Mouse (Mus musculus) lung, postnatal 0 days (tissue): ENCODE measurements around the gene Agr2. TPM values are rescaled to one million over a fixed set of nuclear protein-coding genes. Genes with fewer than 3 reads are reported as not detected.

Experiments used
- ATAC-seq: fragments of 200-750 bp; cut with Nextera tagmentation; 2 replicates; pipeline ENCODE4 v1.8.0; 2017; ENCODE audit warnings: moderate library complexity
- DNase-seq: peaks from one replicate; pipeline ENCODE4 v3.0.0-alpha.2; 2016; ENCODE audit warnings: low spot score
- H3K27ac ChIP-seq: fragments of 300-500 bp; sonication (generic); 2 replicates; pipeline ENCODE4 v1.5.1; 2014; ENCODE audit warnings: antibody characterized with exemption, mild to moderate bottlenecking, low read length, mixed read lengths
- H3K27me3 ChIP-seq: fragments of 300-500 bp; sonication (generic); replicated peaks from 2 replicates; pipeline ENCODE4 v1.6.1; 2014; ENCODE audit warnings: low read length, mixed read lengths; ENCODE audit not compliant: insufficient read depth
- H3K36me3 ChIP-seq: fragments of 300-500 bp; sonication (generic); 2 replicates; pipeline ENCODE4 v1.6.1; 2014; ENCODE audit warnings: low read length, mixed read lengths; ENCODE audit not compliant: insufficient read depth
- H3K4me1 ChIP-seq: fragments of 300-500 bp; sonication (generic); 2 replicates; pipeline ENCODE4 v1.6.1; 2014; ENCODE audit warnings: antibody characterized with exemption, low read depth, low read length, mixed read lengths; ENCODE audit not compliant: insufficient read depth
- H3K4me2 ChIP-seq: fragments of 300-500 bp; sonication (generic); replicated peaks from 2 replicates; pipeline ENCODE4 v1.6.1; 2014; ENCODE audit warnings: low read depth, mild to moderate bottlenecking, low read length, moderate library complexity, mixed read lengths
- H3K4me3 ChIP-seq: fragments of 300-500 bp; sonication (generic); 2 replicates; pipeline ENCODE4 v1.5.1; 2014; ENCODE audit warnings: low read depth, low read length
- H3K9ac ChIP-seq: fragments of 300-500 bp; sonication (generic); replicated peaks from 2 replicates; pipeline ENCODE4 v1.6.1; 2014; ENCODE audit warnings: low read depth, mild to moderate bottlenecking
- H3K9me3 ChIP-seq: fragments of 300-500 bp; sonication (generic); 2 replicates; pipeline ENCODE4 v1.6.1; 2016; ENCODE audit warnings: low read length, mixed read lengths
- CTCF ChIP-seq: IDR thresholded peaks from 2 replicates; pipeline ENCODE4 v1.5.1; 2016; ENCODE audit warnings: antibody characterized with exemption, mild to moderate bottlenecking
- EP300 ChIP-seq: IDR thresholded peaks from 2 replicates; pipeline ENCODE4 v1.6.1; 2016; ENCODE audit warnings: antibody characterized with exemption, mild to moderate bottlenecking, control low read depth
- WGBS: fragments of 180-500 bp; shearing (Covaris S2); extraction: QIAGEN DNeasy Blood & Tissue Kit; methylation state at CpG from one replicate; pipeline ENCODE4 v1.1.7; 2014; 5-methylcytosine and 5-hydroxymethylcytosine counted together
- polyA plus RNA-seq: library from polyadenylated mRNA; unstranded; fragments of >200 nt; fragmentation: Nextera tagmentation; extraction: Ambion mirVana; gene quantifications from 2 replicates; pipeline ENCODE4 v1.2.1, GENCODE M21; 2015

Agr2 gene
- polyA plus RNA-seq, 1 experiment from 2014 or later = 5.8 TPM

- Histone ChIP-seq H3K4me2 (no peak overlapping the region), H3K27me3 (no peaks in the 10 kb centered on the region), H3K4me1 (no peaks in the 10 kb centered on the region), H3K36me3 (no peaks in the 10 kb centered on the region), H3K4me3 (no peak overlapping the region), H3K27ac (no peak overlapping the region), H3K9me3 (no peaks in the 10 kb centered on the region), H3K9ac (no peak overlapping the region)
- no peak for DNase-seq
- 73% methylated on average over 2 of the region's 2 CpGs for WGBS
- ATAC-seq = no peak
- TF ChIP-seq CTCF = no peak
- no peak for TF ChIP-seq EP300
Observed at GRCm38 (mm10) chr12:36044691-36045090, 52.0 kb downstream of the Agr2 start.

- no peak for TF ChIP-seq CTCF
- no peak for TF ChIP-seq EP300
- Histone ChIP-seq H3K27ac (no peak overlapping the region), H3K4me1 (no peaks in the 10 kb centered on the region), H3K27me3 (no peaks in the 10 kb centered on the region), H3K9ac (no peak overlapping the region), H3K4me3 (no peak overlapping the region), H3K9me3 (no peaks in the 10 kb centered on the region), H3K36me3 (no peaks in the 10 kb centered on the region), H3K4me2 (no peak overlapping the region)
- WGBS = 16% methylated on average over 5 of the region's 5 CpGs
- ATAC-seq (no peak), DNase-seq (no peak)
Observed at GRCm38 (mm10) chr12:36046196-36046595, 53.5 kb downstream of the Agr2 start.

GRCm38 (mm10) chr12:36047593-36047992 is 54.9 kb downstream of the Agr2 start:
- Histone ChIP-seq H3K27ac (no peak overlapping the region), H3K4me3 (no peak overlapping the region), H3K9ac (no peak overlapping the region), H3K4me2 (no peak overlapping the region), H3K9me3 (no peaks in the 10 kb centered on the region), H3K36me3 (no peaks in the 10 kb centered on the region), H3K4me1 (no peaks in the 10 kb centered on the region), H3K27me3 (no peaks in the 10 kb centered on the region)
- no peak for ATAC-seq
- no peak for DNase-seq
- TF ChIP-seq EP300 = no peak
- no peak for TF ChIP-seq CTCF
- 78% methylated on average over 2 of the region's 2 CpGs for WGBS

- Histone ChIP-seq H3K27me3 (no peaks in the 10 kb centered on the region), H3K9me3 (no peaks in the 10 kb centered on the region), H3K4me3 (no peak overlapping the region), H3K9ac (no peak overlapping the region), H3K27ac (no peak overlapping the region), H3K4me1 (no peaks in the 10 kb centered on the region), H3K36me3 (no peaks in the 10 kb centered on the region), H3K4me2 (no peak overlapping the region)
- DNase-seq (no peak), ATAC-seq (no peak)
- 63% methylated on average over 1 of the region's 1 CpGs for WGBS
- no peak for TF ChIP-seq CTCF
- TF ChIP-seq EP300 = no peak
Observed at GRCm38 (mm10) chr12:36050276-36050675, 57.6 kb downstream of the Agr2 start.

Other genes with a start within 250 kb of the Agr2 start
- gene Agr3, start 67.3 kb upstream of the Agr2 start, polyA plus RNA-seq = 5.7 and 6.9 TPM in 2 replicates
- 255 and 302 TPM in 2 replicates for gene Tspan13, start 49.6 kb downstream of the Agr2 start, polyA plus RNA-seq
- 21.4 and 24.1 TPM in 2 replicates for gene Ankmy2, start 164.2 kb downstream of the Agr2 start, polyA plus RNA-seq
- gene Bzw2, start 165.2 kb downstream of the Agr2 start, polyA plus RNA-seq = 43.4 and 44.2 TPM in 2 replicates